Mouse (Mus musculus) CD8-positive naive resting alpha-beta T cell, adult 2 months (primary cell): ENCODE data around the gene Bmpr2.

Experiments
- DNase-seq, 2 experiments: peaks; one replicate each; pipeline ENCODE4 v3.0.0; 2022; ENCODE audit warnings: low read depth in 2 of 2, low spot score in 2 of 2

The Bmpr2 gene

DNA sequence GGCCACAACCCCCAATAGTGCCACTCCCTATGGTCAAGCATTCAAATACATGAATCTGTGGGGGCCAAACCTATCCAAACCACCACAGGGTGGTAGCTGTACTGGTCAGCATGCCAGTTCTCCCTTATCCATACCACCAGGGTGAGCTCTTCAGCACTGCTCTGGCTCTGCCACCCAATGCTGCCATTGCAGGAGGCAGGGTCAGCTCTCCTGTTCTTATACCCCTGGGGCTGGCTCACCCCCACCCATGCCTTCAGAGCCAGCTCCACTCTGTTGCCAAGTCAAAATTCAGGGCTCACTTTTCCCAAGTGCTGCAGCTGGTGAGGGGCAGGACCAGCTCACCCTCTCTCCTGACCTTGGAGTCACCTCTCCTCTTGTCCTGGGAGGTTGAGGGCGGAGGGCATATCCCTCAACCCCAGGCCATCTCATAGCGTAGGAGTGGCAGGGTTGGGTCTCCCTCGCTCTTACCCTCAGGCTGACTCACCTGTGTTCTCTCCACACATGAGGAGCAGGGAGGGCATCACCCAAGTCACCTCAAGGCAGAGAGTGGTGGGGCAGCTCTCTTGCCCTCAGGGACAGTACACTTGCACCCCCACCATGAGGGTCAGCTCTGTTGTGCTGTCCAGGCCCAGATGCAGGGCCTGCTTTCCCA is 162.9 kb downstream of the Bmpr2 start:
- DNase-seq: no peak

DNA sequence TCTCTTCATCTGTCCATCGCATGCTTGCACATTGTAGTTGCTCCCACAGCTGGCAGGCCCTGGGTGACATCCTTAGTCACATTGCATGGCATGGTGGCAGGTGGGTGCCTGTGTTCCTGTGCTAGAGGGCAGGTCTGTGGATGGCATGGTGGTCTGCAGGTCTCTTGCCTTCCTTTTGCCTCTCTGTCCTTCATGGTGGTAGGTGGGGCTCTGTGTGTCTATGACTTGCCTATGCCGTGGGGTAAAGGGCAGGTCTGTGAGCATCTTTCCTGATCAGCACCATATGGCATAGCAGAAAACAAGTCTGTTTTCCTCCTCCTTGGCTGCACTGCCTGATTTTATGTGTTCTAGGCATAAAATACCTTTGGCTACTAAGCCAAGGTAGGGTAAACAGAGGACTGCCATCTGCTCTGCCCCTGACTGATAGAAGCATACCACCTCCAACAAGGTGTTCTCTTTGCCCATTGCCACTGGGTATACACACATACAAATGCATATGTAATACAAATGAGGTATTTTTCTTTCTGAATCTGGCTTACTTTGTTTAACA is 164.0 kb downstream of the Bmpr2 start:
- DNase-seq: no peak
